Mouse (Mus musculus) heart, adult 2 months (tissue): ENCODE data around the gene Ccer1. TPM values are rescaled to one million over a fixed set of nuclear protein-coding genes. Genes with fewer than 3 reads are reported as not detected.

Source experiments
- DNase-seq, 2 experiments: peaks; one replicate each; pipeline ENCODE4 v3.0.0; 2021
- H3K27ac ChIP-seq: fragments of 200-600 bp; 2 replicates; pipeline ENCODE4 v1.8.1; 2022
- H3K27me3 ChIP-seq: fragments of 200-500 bp; 2 replicates; pipeline ENCODE4 v1.6.1; 2012; ENCODE audit warnings: mild to moderate bottlenecking, low read length, inconsistent platforms, mixed read lengths; ENCODE audit not compliant: control insufficient read depth, insufficient read depth
- H3K36me3 ChIP-seq: fragments of 200-500 bp; 2 replicates; pipeline ENCODE4 v1.6.1; 2012; ENCODE audit warnings: low read length, inconsistent platforms; ENCODE audit not compliant: control insufficient read depth, insufficient read depth
- H3K4me1 ChIP-seq: fragments of 200-500 bp; 2 replicates; pipeline ENCODE4 v1.6.1; 2011; ENCODE audit warnings: low read length; ENCODE audit not compliant: control insufficient read depth, insufficient read depth
- H3K4me3 ChIP-seq: fragments of 200-600 bp; 2 replicates; pipeline ENCODE4 v1.8.1; 2022
- H3K79me2 ChIP-seq: fragments of 200-500 bp; replicated peaks from 2 replicates; pipeline ENCODE4 v1.6.1; 2012; ENCODE audit warnings: mild to moderate bottlenecking, inconsistent platforms, low read length, moderate library complexity, mixed read lengths; ENCODE audit not compliant: control insufficient read depth, insufficient read depth
- H3K9ac ChIP-seq: fragments of 200-500 bp; 2 replicates; pipeline ENCODE4 v1.6.1; 2012; ENCODE audit warnings: low read depth, mild to moderate bottlenecking, control low read depth, inconsistent platforms, low read length, mixed read lengths
- CTCF ChIP-seq: fragments of 200-600 bp; IDR thresholded peaks from 2 replicates; pipeline ENCODE4 v1.8.1; 2022; ENCODE audit warnings: antibody characterized with exemption, mild to moderate bottlenecking, moderate library complexity
- EP300 ChIP-seq: fragments of 200-500 bp; IDR thresholded peaks from 2 replicates; pipeline ENCODE4 v1.6.1; 2011; ENCODE audit warnings: low read depth, low read length, control low read depth; ENCODE audit not compliant: insufficient read depth
- POLR2A ChIP-seq: fragments of 200-500 bp; IDR thresholded peaks from 2 replicates; pipeline ENCODE4 v1.6.1; 2011; ENCODE audit warnings: mild to moderate bottlenecking, low read depth, low read length, control low read depth; ENCODE audit not compliant: insufficient read depth
- WGBS: fragments of 180-500 bp; shearing (Covaris S2); methylation state at CpG from one replicate; pipeline ENCODE4 v1.1.7; 2018; 5-methylcytosine and 5-hydroxymethylcytosine counted together
- intact Hi-C: fragments of 180-260 bp; cut with DNase I; formaldehyde crosslinking; loops from one replicate; pipeline ENCODE4 v1.15.1; 2025
- polyA plus RNA-seq: library from polyadenylated mRNA; depleted of rRNA; stranded (reverse); fragments of >200 nt; gene quantifications from 2 replicates; pipeline ENCODE4 v1.2.3, GENCODE M21; 2012
- total RNA-seq, 2 experiments: library from RNA; stranded (reverse); gene quantifications; 2 replicates each; pipeline ENCODE4 v1.2.3; 2021

Ccer1 gene
- total and polyA plus RNA-seq, 3 experiments, result not detected

GRCm38 (mm10) chr10:97704562-97704961, 11.7 kb downstream of the Ccer1 start:
- DNase-seq, result no peak
- Histone ChIP-seq H3K4me3 (no peak overlapping the region), H3K27me3 (no peaks in the 10 kb centered on the region), H3K9ac (no peak overlapping the region), H3K4me1 (no peaks in the 10 kb centered on the region), H3K79me2 (no peaks in the 10 kb centered on the region), H3K36me3 (no peaks in the 10 kb centered on the region), H3K27ac (no peak overlapping the region)
- 45% methylated on average over 1 of the region's 1 CpGs for WGBS
- intact Hi-C loops, result no loop called here
- no peak for TF ChIP-seq POLR2A
- peak; percentile 79 for TF ChIP-seq CTCF

- no peak for DNase-seq
- no peak overlapping the region for H3K4me3 ChIP-seq
- H3K27ac ChIP-seq, result no peak overlapping the region
- intact Hi-C loops, result loop anchor here (5.0 kb wide), 1 partner anchor 1370 kb away; no protein-coding TSS in a partner anchor
- no peaks in the 10 kb centered on the region for H3K36me3 ChIP-seq
- no peak overlapping the region for H3K9ac ChIP-seq
- H3K27me3 ChIP-seq, result no peaks in the 10 kb centered on the region
- TF ChIP-seq CTCF, result peak; percentile 97
- no peak for TF ChIP-seq POLR2A
- 0 out of 2 replicates have a peak, but pooled peaks have one; percentile 30 for TF ChIP-seq EP300
- no peaks in the 10 kb centered on the region for H3K79me2 ChIP-seq
- 1% methylated on average over 5 of the region's 5 CpGs for WGBS
- no peaks in the 10 kb centered on the region for H3K4me1 ChIP-seq
Measured at GRCm38 (mm10) chr10:97712687-97713086, 19.8 kb downstream of the Ccer1 start.

- Histone ChIP-seq H3K9ac (no peak overlapping the region), H3K4me3 (no peak overlapping the region), H3K79me2 (no peaks in the 10 kb centered on the region), H3K4me1 (no peaks in the 10 kb centered on the region), H3K27ac (no peak overlapping the region), H3K27me3 (no peaks in the 10 kb centered on the region), H3K36me3 (no peaks in the 10 kb centered on the region)
- WGBS, result 76% methylated on average over 4 of the region's 4 CpGs
- intact Hi-C loops, result loop anchor here (5.0 kb wide), 1 partner anchor 1368 kb away; no protein-coding TSS in a partner anchor
- no peak for TF ChIP-seq EP300
- no peak for TF ChIP-seq POLR2A
- no peak for TF ChIP-seq CTCF
- DNase-seq, result no peak
Measured at GRCm38 (mm10) chr10:97714584-97714983, 21.7 kb downstream of the Ccer1 start.

GRCm38 (mm10) chr10:97715289-97715906, 22.5 kb downstream of the Ccer1 start:
- DNase-seq, result no peak
- 66% methylated on average over 3 of the region's 3 CpGs for WGBS
- intact Hi-C loops, result no loop called here
- Histone ChIP-seq H3K36me3 (no peaks in the 10 kb centered on the region), H3K79me2 (no peaks in the 10 kb centered on the region), H3K4me3 (no peak overlapping the region), H3K27me3 (no peaks in the 10 kb centered on the region), H3K27ac (no peak overlapping the region), H3K9ac (no peak overlapping the region), H3K4me1 (no peaks in the 10 kb centered on the region)
- TF ChIP-seq CTCF (no peak), EP300 (no peak), POLR2A (no peak)

- no peak overlapping the region for H3K4me3 ChIP-seq
- intact Hi-C loops, result no loop called here
- no peak overlapping the region for H3K9ac ChIP-seq
- TF ChIP-seq EP300 (no peak), POLR2A (no peak), CTCF (no peak)
- no peaks in the 10 kb centered on the region for H3K79me2 ChIP-seq
- H3K27me3 ChIP-seq, result no peaks in the 10 kb centered on the region
- H3K27ac ChIP-seq, result no peak overlapping the region
- no peaks in the 10 kb centered on the region for H3K36me3 ChIP-seq
- H3K4me1 ChIP-seq, result no peaks in the 10 kb centered on the region
- WGBS, result 72% methylated on average over 1 of the region's 1 CpGs
- no peak for DNase-seq
Measured at GRCm38 (mm10) chr10:97717233-97717632, 24.4 kb downstream of the Ccer1 start.

GRCm38 (mm10) chr10:97718021-97718420, 25.2 kb downstream of the Ccer1 start:
- Histone ChIP-seq H3K27ac (no peak overlapping the region), H3K9ac (no peak overlapping the region), H3K36me3 (no peaks in the 10 kb centered on the region), H3K4me3 (no peak overlapping the region), H3K4me1 (no peaks in the 10 kb centered on the region), H3K79me2 (no peaks in the 10 kb centered on the region), H3K27me3 (no peaks in the 10 kb centered on the region)
- no peak for TF ChIP-seq EP300
- intact Hi-C loops, result no loop called here
- DNase-seq, result no peak
- 64% methylated on average over 2 of the region's 2 CpGs for WGBS
